8 mouse cellular contexts compared by ENCODE assay signal in the genomic region with DNA sequence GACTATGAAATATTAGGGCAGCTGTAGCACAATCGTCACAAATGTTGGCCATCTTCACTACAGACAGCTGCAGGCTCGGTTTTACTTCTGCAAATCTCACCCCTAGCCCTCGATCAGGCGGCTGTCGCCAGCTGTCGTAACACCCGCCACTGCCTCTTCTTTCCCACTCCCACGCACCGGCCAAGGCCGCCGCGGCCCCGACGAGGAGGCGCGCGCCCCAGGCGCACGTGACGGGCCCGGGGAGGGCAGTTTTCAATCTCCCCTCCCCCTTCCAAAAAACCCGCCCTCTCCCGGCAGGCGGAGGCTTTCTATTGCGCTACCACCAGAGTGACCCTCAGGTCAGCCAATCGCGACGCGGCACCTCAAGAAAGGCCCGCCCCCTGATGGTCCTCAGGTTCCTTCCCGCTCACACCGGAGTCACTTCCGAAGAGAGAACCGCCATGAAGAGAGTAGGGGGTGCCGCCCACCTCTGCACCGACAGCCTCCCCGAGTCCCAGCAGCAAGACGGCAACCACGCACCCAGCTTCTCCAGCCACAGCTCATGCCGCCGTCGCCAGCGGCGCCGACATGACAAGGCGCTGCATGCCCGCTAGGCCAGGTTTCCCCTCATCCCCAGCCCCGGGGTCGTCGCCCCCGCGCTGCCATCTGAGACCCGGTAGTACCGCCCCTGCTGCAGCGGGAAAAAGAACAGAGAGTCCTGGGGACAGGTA. TPM values are rescaled to one million over a fixed set of nuclear protein-coding genes. Genes with fewer than 3 reads are reported as not detected.
A peak's percentile ranks its signal among the peaks of the same experiment; 100 is the strongest.
DNase-seq lines count a peak whose midpoint lies in the region; ATAC-seq and TF ChIP-seq lines count a peak whose summit lies in the region.

A gene (plus strand): TSS at position 408 of the 710 bp plus-strand sequence.

- H3K4me1 ChIP-seq in hindbrain, postnatal 0 days (ENCODE audit: insufficient read depth, low read length) = peaks cover 8% of the 10 kb centered on the region

- peak within 1 kb of the TSS; percentile 94 for H3K4me3 ChIP-seq in gastrocnemius, adult 2 months
- peak within 1 kb of the TSS; percentile 88 for H3K4me3 ChIP-seq in hindbrain, postnatal 0 days (ENCODE audit: low read length)
- H3K4me3 ChIP-seq in left cerebral cortex, adult 2 months = peak within 1 kb of the TSS; percentile 76

- peak within 1 kb of the TSS; percentile 92 for H3K27ac ChIP-seq in gastrocnemius, adult 2 months
- H3K27ac ChIP-seq in hindbrain, postnatal 0 days = peak within 1 kb of the TSS; percentile 91
- H3K27ac ChIP-seq in left cerebral cortex, adult 2 months = peak within 1 kb of the TSS; percentile 89

- peak; percentile 99 for DNase-seq in ZHBTc4 (ENCODE audit: low read depth, low spot score)
- peak; percentile 98 for DNase-seq in gastrocnemius, adult 2 months
- peak; percentile 99 for DNase-seq in hindbrain, postnatal 0 days (ENCODE audit: low spot score)
- DNase-seq in left cerebral cortex, adult 2 months (ENCODE audit: extremely low spot score in 1 of 2, low spot score in 2 of 2) = peak; percentile 99
- peak; percentile 100 for DNase-seq in right cerebral cortex, adult 2 months (ENCODE audit: low spot score in 2 of 2)
- peak; percentile 99 for DNase-seq in urinary bladder, postnatal 14 days (ENCODE audit: low spot score)

- TF ChIP-seq CTCF in gastrocnemius, adult 2 months (IDR thresholded peaks at IDR 0.05) = peak; percentile 36
- TF ChIP-seq CTCF in hindbrain, postnatal 0 days (IDR thresholded peaks at IDR 0.05; ENCODE audit: low read depth) = peak; percentile 41
- TF ChIP-seq CTCF in left cerebral cortex, adult 2 months (IDR thresholded peaks at IDR 0.05) = peak; percentile 43

- H3K9me3 ChIP-seq in hindbrain, postnatal 0 days (ENCODE audit: low read length) = no peaks in the 10 kb centered on the region

- H3K36me3 ChIP-seq in hindbrain, postnatal 0 days (ENCODE audit: insufficient read depth, low read length) = peaks cover 7% of the 10 kb centered on the region; the same call in 1 of the 2 replicates

- peak; percentile 96 for ATAC-seq in common myeloid progenitor, adult 5-6 weeks (replicated peaks; ENCODE audit: low read depth, poor library complexity, severe bottlenecking)
- ATAC-seq in hindbrain, postnatal 0 days = peak; percentile 98
- peak; percentile 93 for ATAC-seq in megakaryocyte, adult 5-6 weeks (ENCODE audit: poor library complexity, severe bottlenecking)

- intact Hi-C loops in gastrocnemius, adult 2 months (cut with DNase I) = no loop called here
- intact Hi-C loops in left cerebral cortex, adult 2 months (cut with DNase I) = loop anchor here (10.0 kb wide), 1 partner anchor 796 kb away; a partner anchor contains a TSS

- peak within 1 kb of the TSS; percentile 85 for H3K9ac ChIP-seq in hindbrain, postnatal 0 days (replicated peaks; ENCODE audit: low read length)

- WGBS in hindbrain, postnatal 0 days = under 1% methylated on average over 55 of the region's 55 CpGs

- H3K27me3 ChIP-seq in hindbrain, postnatal 0 days (ENCODE audit: insufficient read depth, low read length) = no peaks in the 10 kb centered on the region

- H3K4me2 ChIP-seq in hindbrain, postnatal 0 days (ENCODE audit: low read depth, low read length) = peak within 1 kb of the TSS; percentile 71

RNA-seq across cellular contexts. Expression of the gene that starts here (rescaled TPM):
- 48.8 and 52.4 TPM in 2 replicates for total RNA-seq in common myeloid progenitor, adult 5-6 weeks (2017)
- total RNA-seq in gastrocnemius, adult 2 months (2021) = 10 to 100 TPM; 11.9 to 14.5 TPM
- 24.6 and 25.0 TPM in 2 replicates for total RNA-seq in hindbrain, postnatal 0 days (2014; rRNA removed)
- polyA plus RNA-seq in hindbrain, postnatal 0 days (2015; fragmentation: Nextera tagmentation; extraction: Ambion mirVana) = 18.3 and 22.3 TPM in 2 replicates
- total RNA-seq in left cerebral cortex, adult 2 months (2021) = 10 to 100 TPM; 37.2 to 41.8 TPM
- total RNA-seq in megakaryocyte, adult 5-6 weeks (2015) = 27.8 and 30.1 TPM in 2 replicates
- total RNA-seq in megakaryocyte, adult 5-6 weeks (2017) = 36.3 and 43.2 TPM in 2 replicates

Comparison
In these comparisons a context has a peak if more than half of its experiments do, and no peak if none do; other contexts are left out.
1. Peak in every context shown above with its lines: DNase-seq, ATAC-seq, H3K4me3 ChIP-seq and H3K27ac ChIP-seq.